Mouse (Mus musculus) lung, embryonic 14.5 days (tissue): ENCODE measurements around the gene Gm20894. TPM values are rescaled to one million over a fixed set of nuclear protein-coding genes. Genes with fewer than 3 reads are reported as not detected.
"Not testable (repeated sequence)": the region's sequence is repeated elsewhere in the genome, so short reads cannot be mapped to it uniquely, and the experiment has no call there.

ENCODE experiments used
- ATAC-seq: fragments of 200-750 bp; cut with Nextera tagmentation; 2 replicates; pipeline ENCODE4 v1.8.0; 2017; ENCODE audit warnings: mild to moderate bottlenecking, moderate TSS enrichment, moderate library complexity; ENCODE audit not compliant: insufficient read depth
- DNase-seq: peaks from one replicate; pipeline ENCODE4 v3.0.0-alpha.2; 2015
- H3K27ac ChIP-seq: fragments of 300-500 bp; sonication (generic); 2 replicates; pipeline ENCODE4 v1.5.1; 2014; ENCODE audit warnings: low read depth, mild to moderate bottlenecking, moderate library complexity
- H3K27me3 ChIP-seq: fragments of 300-500 bp; sonication (generic); 2 replicates; pipeline ENCODE4 v1.6.1; 2014; ENCODE audit warnings: low read length, control low read depth; ENCODE audit not compliant: insufficient read depth
- H3K36me3 ChIP-seq: fragments of 300-500 bp; sonication (generic); 2 replicates; pipeline ENCODE4 v1.6.1; 2014; ENCODE audit warnings: control low read depth; ENCODE audit not compliant: insufficient read depth
- H3K4me1 ChIP-seq: fragments of 300-500 bp; sonication (generic); 2 replicates; pipeline ENCODE4 v1.6.1; 2014; ENCODE audit warnings: antibody characterized with exemption, control low read depth; ENCODE audit not compliant: insufficient read depth
- H3K4me2 ChIP-seq: fragments of 300-500 bp; sonication (generic); 2 replicates; pipeline ENCODE4 v1.6.1; 2014; ENCODE audit warnings: mild to moderate bottlenecking
- H3K4me3 ChIP-seq: fragments of 300-500 bp; sonication (generic); 2 replicates; pipeline ENCODE4 v1.5.1; 2014; ENCODE audit warnings: low read depth, low read length
- H3K9ac ChIP-seq: fragments of 300-500 bp; sonication (generic); 2 replicates; pipeline ENCODE4 v1.6.1; 2014
- H3K9me3 ChIP-seq: fragments of 300-500 bp; sonication (generic); 2 replicates; pipeline ENCODE4 v1.6.1; 2016; ENCODE audit warnings: low read depth, low read length, control low read depth
- WGBS: fragments of 180-500 bp; shearing (Covaris S2); extraction: QIAGEN DNeasy Blood & Tissue Kit; methylation state at CpG from one replicate; pipeline ENCODE4 v1.1.7; 2014; 5-methylcytosine and 5-hydroxymethylcytosine counted together
- polyA plus RNA-seq: library from polyadenylated mRNA; unstranded; fragments of >200 nt; fragmentation: Nextera tagmentation; extraction: Ambion mirVana; gene quantifications from 2 replicates; pipeline ENCODE4 v1.2.1, GENCODE M21; 2014

The Gm20894 gene
- polyA plus RNA-seq, result not detected in 2 replicates

- H3K4me2 ChIP-seq, H3K27me3 ChIP-seq, H3K9me3 ChIP-seq, ATAC-seq, H3K27ac ChIP-seq, H3K4me3 ChIP-seq, H3K9ac ChIP-seq, DNase-seq, H3K4me1 ChIP-seq, H3K36me3 ChIP-seq: not testable (repeated sequence)
- WGBS, result no CpG with 5 or more reads among the region's 5 CpGs
Observed at GRCm38 (mm10) chrY:28271412-28271811, at the start of gene Gm20894. Gene Gm20894, minus strand, starts transcription at chrY:28271512.
